Mouse (Mus musculus) stomach, postnatal 0 days (tissue): ENCODE data around the gene Myl4. TPM values are rescaled to one million over a fixed set of nuclear protein-coding genes. Genes with fewer than 3 reads are reported as not detected.
"Not testable (repeated sequence)": the region's sequence is repeated elsewhere in the genome, so short reads cannot be mapped to it uniquely, and the experiment has no call there.

Source experiments
- ATAC-seq: fragments of 200-750 bp; cut with Nextera tagmentation; 2 replicates; pipeline ENCODE4 v1.8.0; 2017; ENCODE audit not compliant: low FRiP score, low TSS enrichment
- DNase-seq: peaks from one replicate; pipeline ENCODE4 v3.0.0-alpha.2; 2016; ENCODE audit warnings: low spot score
- H3K27ac ChIP-seq: fragments of 300-500 bp; sonication (generic); replicated peaks from 2 replicates; pipeline ENCODE4 v1.5.1; 2014; ENCODE audit warnings: mild to moderate bottlenecking, control low read depth
- H3K27me3 ChIP-seq: fragments of 300-500 bp; sonication (generic); 2 replicates; pipeline ENCODE4 v1.6.1; 2014; ENCODE audit warnings: low read length; ENCODE audit not compliant: control insufficient read depth, insufficient read depth
- H3K36me3 ChIP-seq: fragments of 300-500 bp; sonication (generic); 2 replicates; pipeline ENCODE4 v1.6.1; 2014; ENCODE audit warnings: low read length, mixed read lengths; ENCODE audit not compliant: control insufficient read depth, insufficient read depth
- H3K4me1 ChIP-seq: fragments of 300-500 bp; sonication (generic); replicated peaks from 2 replicates; pipeline ENCODE4 v1.6.1; 2014; ENCODE audit warnings: antibody characterized with exemption; ENCODE audit not compliant: control insufficient read depth, insufficient read depth
- H3K4me2 ChIP-seq: fragments of 300-500 bp; sonication (generic); replicated peaks from 2 replicates; pipeline ENCODE4 v1.6.1; 2014; ENCODE audit warnings: low read depth, mild to moderate bottlenecking, control low read depth, moderate library complexity
- H3K4me3 ChIP-seq: fragments of 300-500 bp; sonication (generic); 2 replicates; pipeline ENCODE4 v1.5.1; 2014; ENCODE audit warnings: low read depth, low read length, control low read depth
- H3K9ac ChIP-seq: fragments of 300-500 bp; sonication (generic); 2 replicates; pipeline ENCODE4 v1.6.1; 2014; ENCODE audit warnings: mild to moderate bottlenecking, low read length, control low read depth, mixed read lengths
- H3K9me3 ChIP-seq: fragments of 300-500 bp; sonication (generic); 2 replicates; pipeline ENCODE4 v1.6.1; 2016; ENCODE audit warnings: low read length; ENCODE audit not compliant: control insufficient read depth
- CTCF ChIP-seq: IDR thresholded peaks from 2 replicates; pipeline ENCODE4 v1.5.1; 2016; ENCODE audit warnings: antibody characterized with exemption, low read depth, mild to moderate bottlenecking, moderate library complexity
- EP300 ChIP-seq: optimal IDR thresholded peaks from 2 replicates; pipeline ENCODE3; 2016; ENCODE audit warnings: antibody characterized with exemption
- WGBS: fragments of 180-500 bp; shearing (Covaris S2); extraction: QIAGEN DNeasy Blood & Tissue Kit; methylation state at CpG from one replicate; pipeline ENCODE4 v1.1.7; 2014; 5-methylcytosine and 5-hydroxymethylcytosine counted together
- polyA plus RNA-seq: library from polyadenylated mRNA; unstranded; fragments of >200 nt; fragmentation: Nextera tagmentation; extraction: Ambion mirVana; gene quantifications from 2 replicates; pipeline ENCODE4 v1.2.1, GENCODE M21; 2015

The Myl4 gene
- polyA plus RNA-seq, 1 experiment from 2014 or later: 6.8 TPM

- Histone ChIP-seq H3K4me2 (no peak overlapping the region), H3K27me3 (no peaks in the 10 kb centered on the region), H3K4me1 (no peaks in the 10 kb centered on the region), H3K36me3 (peaks cover 10% of the 10 kb centered on the region), H3K9ac (no peak overlapping the region), H3K4me3 (no peak overlapping the region), H3K27ac (no peak overlapping the region), H3K9me3 (no peaks in the 10 kb centered on the region)
- WGBS: 96% methylated on average over 2 of the region's 2 CpGs
- DNase-seq (no peak), ATAC-seq (no peak)
- no peak for TF ChIP-seq EP300
- TF ChIP-seq CTCF: no peak
Measured at GRCm38 (mm10) chr11:104537945-104538555, 12.4 kb upstream of the Myl4 start.

GRCm38 (mm10) chr11:104539811-104540210 lies 10.7 kb upstream of the Myl4 start:
- ATAC-seq (no peak), DNase-seq (no peak)
- no peaks in the 10 kb centered on the region for H3K27me3 ChIP-seq
- WGBS: 96% methylated on average over 5 of the region's 5 CpGs
- no peaks in the 10 kb centered on the region; the same call in 1 of the 2 replicates for H3K36me3 ChIP-seq
- no peak overlapping the region for H3K4me3 ChIP-seq
- no peaks in the 10 kb centered on the region for H3K4me1 ChIP-seq
- H3K27ac ChIP-seq: no peak overlapping the region
- no peak for TF ChIP-seq CTCF
- TF ChIP-seq EP300: no peak
- no peaks in the 10 kb centered on the region for H3K9me3 ChIP-seq
- no peak overlapping the region for H3K4me2 ChIP-seq
- no peak overlapping the region for H3K9ac ChIP-seq

DNA sequence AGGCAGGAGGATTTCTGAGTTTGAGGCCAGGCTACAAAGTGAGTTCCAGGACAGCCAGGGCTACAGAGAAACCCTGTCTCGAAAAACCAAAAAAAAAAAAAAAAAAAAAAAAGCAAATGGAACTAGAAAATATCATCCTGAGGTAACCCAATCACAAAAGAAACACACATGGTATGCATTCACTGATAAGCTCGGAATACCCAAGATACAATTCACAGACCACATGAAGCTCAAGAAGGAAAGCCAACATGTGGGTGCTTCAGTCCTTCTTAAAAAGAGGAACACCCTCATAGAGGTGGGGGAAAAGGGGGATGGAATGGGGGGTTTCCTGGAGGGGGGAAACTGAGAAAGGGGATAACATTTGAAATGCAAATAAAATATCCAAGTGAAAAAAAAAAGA lies 7.1 kb upstream of the Myl4 start:
- H3K4me3 ChIP-seq, DNase-seq, H3K9ac ChIP-seq, H3K4me1 ChIP-seq, H3K36me3 ChIP-seq, H3K27me3 ChIP-seq, ATAC-seq, H3K27ac ChIP-seq, H3K4me2 ChIP-seq, H3K9me3 ChIP-seq: not testable (repeated sequence)
- WGBS: 89% methylated on average over 2 of the region's 2 CpGs

DNA sequence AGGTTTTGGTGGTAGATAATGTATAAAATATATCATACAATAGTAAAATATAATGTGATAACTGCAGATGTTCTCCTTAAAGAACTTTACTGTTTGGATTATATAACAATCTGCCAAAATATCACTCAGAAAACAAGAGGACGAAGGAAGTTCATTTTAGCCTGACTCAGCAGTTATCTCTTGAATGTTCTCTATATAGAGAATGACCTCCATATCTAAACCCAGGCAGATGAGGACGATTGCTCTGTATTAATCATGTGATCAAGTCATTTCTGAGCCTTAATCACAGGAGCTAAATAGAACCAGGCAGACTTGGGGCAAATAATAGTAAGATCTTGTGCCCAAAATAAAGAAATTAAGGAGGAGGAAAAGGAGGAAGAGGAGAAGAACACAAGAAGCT lies 6.0 kb upstream of the Myl4 start:
- H3K27ac ChIP-seq: no peak overlapping the region
- no peak overlapping the region for H3K9ac ChIP-seq
- no peak overlapping the region for H3K4me2 ChIP-seq
- ATAC-seq (no peak), DNase-seq (no peak)
- 68% methylated on average over 2 of the region's 2 CpGs for WGBS
- H3K4me3 ChIP-seq: no peak overlapping the region
- TF ChIP-seq CTCF: no peak
- TF ChIP-seq EP300: no peak
- no peaks in the 10 kb centered on the region for H3K9me3 ChIP-seq
- H3K4me1 ChIP-seq: no peaks in the 10 kb centered on the region
- H3K36me3 ChIP-seq: no peaks in the 10 kb centered on the region; the same call in 1 of the 2 replicates
- no peaks in the 10 kb centered on the region for H3K27me3 ChIP-seq

- Histone ChIP-seq H3K9ac (no peak overlapping the region), H3K4me3 (no peak overlapping the region), H3K36me3 (no peaks in the 10 kb centered on the region), H3K9me3 (no peaks in the 10 kb centered on the region), H3K27ac (no peak overlapping the region), H3K4me2 (no peak overlapping the region), H3K4me1 (no peaks in the 10 kb centered on the region), H3K27me3 (no peaks in the 10 kb centered on the region)
- 82% methylated on average over 3 of the region's 3 CpGs for WGBS
- no peak for ATAC-seq
- DNase-seq: no peak
- TF ChIP-seq CTCF (no peak), EP300 (no peak)
Measured at GRCm38 (mm10) chr11:104547502-104547901, 3.0 kb upstream of the Myl4 start.

- Histone ChIP-seq H3K4me3 (peak overlapping the region; percentile 89), H3K36me3 (no peaks in the 10 kb centered on the region), H3K4me1 (no peaks in the 10 kb centered on the region), H3K27ac (peak overlapping the region; percentile 95), H3K4me2 (peak overlapping the region; percentile 69), H3K9me3 (no peaks in the 10 kb centered on the region), H3K27me3 (no peaks in the 10 kb centered on the region), H3K9ac (peak overlapping the region; percentile 98)
- peak; percentile 81 for DNase-seq
- ATAC-seq: peak; percentile 81
- WGBS: under 1% methylated on average over 53 of the region's 53 CpGs
- TF ChIP-seq EP300 (no peak), CTCF (no peak)
Measured at GRCm38 (mm10) chr11:104549438-104550405, 741 bp upstream of the Myl4 start.
